Mouse (Mus musculus) forebrain, embryonic 16.5 days (tissue): ENCODE results near the gene Ap1g1. TPM values are rescaled to one million over a fixed set of nuclear protein-coding genes. Genes with fewer than 3 reads are reported as not detected.

Experiments used
- ATAC-seq: fragments of 200-750 bp; cut with Nextera tagmentation; 2 replicates; pipeline ENCODE4 v1.8.0; 2017; ENCODE audit warnings: mild to moderate bottlenecking, moderate library complexity
- H3K27ac ChIP-seq: fragments of 300-500 bp; sonication (generic); 2 replicates; pipeline ENCODE4 v1.5.1; 2014; ENCODE audit warnings: low read length, control low read depth
- H3K27me3 ChIP-seq: fragments of 300-500 bp; sonication (generic); replicated peaks from 2 replicates; pipeline ENCODE4 v1.6.1; 2014; ENCODE audit warnings: low read length; ENCODE audit not compliant: control insufficient read depth, insufficient read depth
- H3K36me3 ChIP-seq: fragments of 300-500 bp; sonication (generic); 2 replicates; pipeline ENCODE4 v1.6.1; 2014; ENCODE audit not compliant: control insufficient read depth, insufficient read depth
- H3K4me1 ChIP-seq: fragments of 300-500 bp; sonication (generic); replicated peaks from 2 replicates; pipeline ENCODE4 v1.6.1; 2014; ENCODE audit warnings: low read length; ENCODE audit not compliant: control insufficient read depth, insufficient read depth
- H3K4me2 ChIP-seq: fragments of 300-500 bp; sonication (generic); 2 replicates; pipeline ENCODE4 v1.6.1; 2014; ENCODE audit warnings: mild to moderate bottlenecking, low read length, control low read depth
- H3K4me3 ChIP-seq: fragments of 300-500 bp; sonication (generic); replicated peaks from 2 replicates; pipeline ENCODE4 v1.5.1; 2014; ENCODE audit warnings: mild to moderate bottlenecking, low read length, control low read depth
- H3K9ac ChIP-seq: fragments of 300-500 bp; sonication (generic); replicated peaks from 2 replicates; pipeline ENCODE4 v1.6.1; 2014; ENCODE audit warnings: low read depth, low read length, control low read depth
- H3K9me3 ChIP-seq: fragments of 300-500 bp; sonication (generic); 2 replicates; pipeline ENCODE4 v1.6.1; 2016; ENCODE audit warnings: low read length; ENCODE audit not compliant: control insufficient read depth
- WGBS: fragments of 180-500 bp; shearing (Covaris S2); extraction: QIAGEN DNeasy Blood & Tissue Kit; methylation state at CpG from one replicate; pipeline ENCODE4 v1.1.7; 2014; 5-methylcytosine and 5-hydroxymethylcytosine counted together
- polyA plus RNA-seq: library from polyadenylated mRNA; unstranded; fragments of >200 nt; fragmentation: Nextera tagmentation; extraction: Ambion mirVana; gene quantifications from 2 replicates; pipeline ENCODE4 v1.2.1, GENCODE M21; 2015

Gene Ap1g1
- polyA plus RNA-seq, 1 experiment from 2014 or later: 56.0 TPM

GRCm38 (mm10) chr8:109894636-109895035, 116.3 kb downstream of the Ap1g1 start:
- WGBS: 100% methylated on average over 1 of the region's 1 CpGs
- H3K9ac ChIP-seq: no peak overlapping the region
- ATAC-seq: no peak
- H3K36me3 ChIP-seq: no peaks in the 10 kb centered on the region
- no peaks in the 10 kb centered on the region for H3K4me1 ChIP-seq
- H3K27me3 ChIP-seq: no peaks in the 10 kb centered on the region
- H3K4me3 ChIP-seq: no peak overlapping the region
- no peak overlapping the region for H3K4me2 ChIP-seq
- no peak overlapping the region for H3K27ac ChIP-seq
- no peaks in the 10 kb centered on the region for H3K9me3 ChIP-seq

- no peak overlapping the region for H3K27ac ChIP-seq
- H3K9ac ChIP-seq: no peak overlapping the region
- H3K4me3 ChIP-seq: no peak overlapping the region
- no peaks in the 10 kb centered on the region for H3K36me3 ChIP-seq
- H3K27me3 ChIP-seq: no peaks in the 10 kb centered on the region
- H3K4me1 ChIP-seq: no peaks in the 10 kb centered on the region
- no peaks in the 10 kb centered on the region for H3K9me3 ChIP-seq
- no peak for ATAC-seq
- H3K4me2 ChIP-seq: no peak overlapping the region
- WGBS: 93% methylated on average over 12 of the region's 12 CpGs
Measured at GRCm38 (mm10) chr8:109895355-109895754, 117.0 kb downstream of the Ap1g1 start.

- H3K4me2 ChIP-seq: no peak overlapping the region
- no peak overlapping the region for H3K4me3 ChIP-seq
- no peak for ATAC-seq
- no peaks in the 10 kb centered on the region for H3K36me3 ChIP-seq
- no peaks in the 10 kb centered on the region for H3K27me3 ChIP-seq
- no peak overlapping the region for H3K9ac ChIP-seq
- H3K27ac ChIP-seq: no peak overlapping the region
- no peaks in the 10 kb centered on the region for H3K9me3 ChIP-seq
- peaks cover 16% of the 10 kb centered on the region for H3K4me1 ChIP-seq
Measured at GRCm38 (mm10) chr8:109902379-109902778, 124.0 kb downstream of the Ap1g1 start.

GRCm38 (mm10) chr8:109903909-109904469, 125.6 kb downstream of the Ap1g1 start:
- Histone ChIP-seq H3K27me3 (no peaks in the 10 kb centered on the region), H3K4me1 (peaks cover 16% of the 10 kb centered on the region), H3K36me3 (no peaks in the 10 kb centered on the region; the same call in 1 of the 2 replicates), H3K9me3 (no peaks in the 10 kb centered on the region), H3K9ac (no peak overlapping the region), H3K4me3 (no peak overlapping the region), H3K27ac (peak overlapping the region; percentile 75), H3K4me2 (no peak overlapping the region)
- WGBS: 65% methylated on average over 10 of the region's 10 CpGs
- ATAC-seq: peak; percentile 57; the same call in 1 of the 2 replicates

GRCm38 (mm10) chr8:109904928-109905668, 126.7 kb downstream of the Ap1g1 start:
- H3K4me2 ChIP-seq: no peak overlapping the region
- peaks cover 16% of the 10 kb centered on the region for H3K4me1 ChIP-seq
- 95% methylated on average over 1 of the region's 1 CpGs for WGBS
- H3K9ac ChIP-seq: no peak overlapping the region
- H3K27ac ChIP-seq: no peak overlapping the region; the same call in 1 of the 2 replicates
- ATAC-seq: no peak
- no peak overlapping the region for H3K4me3 ChIP-seq
- no peaks in the 10 kb centered on the region for H3K27me3 ChIP-seq
- no peaks in the 10 kb centered on the region for H3K9me3 ChIP-seq
- H3K36me3 ChIP-seq: peaks cover 5% of the 10 kb centered on the region; the same call in 1 of the 2 replicates

- no peak overlapping the region for H3K9ac ChIP-seq
- 77% methylated on average over 3 of the region's 3 CpGs for WGBS
- H3K4me3 ChIP-seq: no peak overlapping the region
- H3K27ac ChIP-seq: 0 out of 2 replicates have a peak overlapping the region, but pooled peaks have one; percentile 37
- peaks cover 16% of the 10 kb centered on the region for H3K4me1 ChIP-seq
- no peaks in the 10 kb centered on the region for H3K27me3 ChIP-seq
- H3K4me2 ChIP-seq: no peak overlapping the region
- no peak for ATAC-seq
- no peaks in the 10 kb centered on the region for H3K9me3 ChIP-seq
- peaks cover 7% of the 10 kb centered on the region; the same call in 1 of the 2 replicates for H3K36me3 ChIP-seq
Measured at GRCm38 (mm10) chr8:109906907-109907306, 128.6 kb downstream of the Ap1g1 start.

- H3K9me3 ChIP-seq: no peaks in the 10 kb centered on the region
- no peak overlapping the region for H3K9ac ChIP-seq
- H3K36me3 ChIP-seq: peaks cover 10% of the 10 kb centered on the region; the same call in 1 of the 2 replicates
- H3K27ac ChIP-seq: 0 out of 2 replicates have a peak overlapping the region, but pooled peaks have one; percentile 37
- H3K4me1 ChIP-seq: peaks cover 16% of the 10 kb centered on the region
- WGBS: 90% methylated on average over 4 of the region's 4 CpGs
- H3K4me2 ChIP-seq: no peak overlapping the region
- no peak for ATAC-seq
- H3K4me3 ChIP-seq: no peak overlapping the region
- no peaks in the 10 kb centered on the region for H3K27me3 ChIP-seq
Measured at GRCm38 (mm10) chr8:109907376-109907775, 129.0 kb downstream of the Ap1g1 start.

Other genes with a start within 250 kb of the Ap1g1 start
- 25.1 and 25.8 TPM in 2 replicates for gene Dhx38, start 212.7 kb upstream of the Ap1g1 start, polyA plus RNA-seq
- gene Txnl4b, start 212.7 kb upstream of the Ap1g1 start, polyA plus RNA-seq: 30.8 and 31.5 TPM in 2 replicates
- gene Hp, start 199.4 kb upstream of the Ap1g1 start, polyA plus RNA-seq: 0.20 and 0.30 TPM in 2 replicates
- 35.0 and 35.5 TPM in 2 replicates for gene Dhodh, start 169.9 kb upstream of the Ap1g1 start, polyA plus RNA-seq
- gene Pkd1l3, start 164.0 kb upstream of the Ap1g1 start, polyA plus RNA-seq: 0.03 TPM in 1 of 2 replicates, not detected in the other
- gene Ist1, start 85.3 kb upstream of the Ap1g1 start, polyA plus RNA-seq: 187 and 199 TPM in 2 replicates
- 85.6 and 88.3 TPM in 2 replicates for gene Zfp821, start 73.0 kb upstream of the Ap1g1 start, polyA plus RNA-seq
- 4.4 and 5.1 TPM in 2 replicates for gene Atxn1l, start 40.8 kb upstream of the Ap1g1 start, polyA plus RNA-seq
- 3.8 and 4.0 TPM in 2 replicates for gene Phlpp2, start 90.0 kb downstream of the Ap1g1 start, polyA plus RNA-seq
- 1.1 and 2.4 TPM in 2 replicates for gene Marveld3, start 183.6 kb downstream of the Ap1g1 start, polyA plus RNA-seq
- gene Tat, start 211.9 kb downstream of the Ap1g1 start, polyA plus RNA-seq: 0.14 TPM in 1 of 2 replicates, not detected in the other